Mouse (Mus musculus): ENCODE measurements around the gene Cacna2d3.

DNA sequence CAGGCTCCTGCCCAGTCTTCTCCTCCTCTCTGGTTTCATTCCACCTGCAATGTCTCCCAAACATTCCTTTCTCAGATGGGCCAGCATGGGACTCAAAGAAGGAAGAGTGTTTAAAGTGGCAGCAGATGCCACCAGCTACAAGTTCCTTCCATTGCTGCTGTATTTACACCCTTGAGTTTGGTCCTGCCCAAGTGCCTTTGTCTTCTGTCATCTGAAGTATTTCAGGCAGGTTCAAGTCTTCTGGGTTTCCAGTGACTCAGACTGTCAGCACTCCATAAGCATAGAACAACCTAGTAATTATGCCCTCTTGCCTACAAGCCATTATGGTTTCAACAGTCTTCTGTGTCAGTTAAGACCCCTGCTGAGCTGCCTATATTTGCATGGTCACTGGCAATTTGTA is 493.2 kb downstream of the Cacna2d3 start:
- TF ChIP-seq CTCF (IDR thresholded peaks at IDR 0.05; ENCODE audit: control insufficient read depth, insufficient read depth, insufficient replicate concordance, low read depth, low read length) (no peak), POLR2A (IDR thresholded peaks at IDR 0.05; ENCODE audit: control insufficient read depth, low read depth, low read length) (no peak)

Data from testis, adult 2 months (tissue).